Mouse (Mus musculus) layer of hippocampus, postnatal 36 days (tissue): ENCODE measurements around the gene Shank3. TPM values are rescaled to one million over a fixed set of nuclear protein-coding genes. Genes with fewer than 3 reads are reported as not detected.
A peak's percentile ranks its signal among the peaks of the same experiment; 100 is the strongest.

Experiments used
- DNase-seq, 2 experiments: peaks; one replicate each; pipeline ENCODE4 v3.0.0; 2022
- total RNA-seq, 2 experiments: library from RNA; stranded (reverse); gene quantifications; 2 replicates each; pipeline ENCODE4 v1.2.3; 2021

Gene Shank3
- 100 to 1,000 TPM; 244 to 255 TPM for total RNA-seq

- DNase-seq = peak in 1 of 2 experiments; percentile 33
Measured at GRCm38 (mm10) chr15:89498961-89499688, at the start of gene Shank3. TSS of gene Shank3 (plus strand) at chr15:89499623.

GRCm38 (mm10) chr15:89452906-89453864 lies 46.2 kb upstream of the Shank3 start:
- no peak for DNase-seq

DNA sequence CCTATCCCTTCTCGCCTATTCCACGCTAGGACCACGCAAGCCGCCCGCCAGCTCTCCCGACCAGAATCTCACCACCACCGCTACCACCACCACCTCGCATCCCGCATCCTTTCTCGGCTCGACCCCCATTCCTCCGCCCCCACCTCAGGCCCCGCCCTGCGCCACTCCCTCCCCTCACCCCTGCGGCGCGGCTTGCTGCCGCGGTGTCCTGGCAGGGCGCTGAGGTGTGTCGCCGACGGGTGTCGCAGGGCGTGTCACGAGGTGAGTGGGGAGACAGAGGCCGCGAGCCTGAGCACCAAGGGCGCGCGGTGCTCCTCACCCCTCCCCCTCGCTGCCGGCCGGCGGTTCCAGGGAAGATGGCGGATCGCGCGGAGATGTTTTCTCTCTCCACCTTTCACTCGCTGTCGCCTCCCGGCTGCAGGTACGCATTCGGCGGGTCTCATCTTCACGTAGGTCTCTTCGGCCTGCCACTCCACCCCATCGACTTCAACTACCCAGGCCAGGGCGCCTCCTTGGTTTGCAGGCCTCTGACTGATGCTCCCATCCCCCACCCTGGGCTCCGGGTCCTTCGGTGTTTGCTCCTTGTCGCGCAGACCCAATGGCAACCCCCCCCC lies 45.5 kb upstream of the Shank3 start, which contains the start of gene Mapk8ip2:
Mapk8ip2 (plus strand) TSS at position 49 of the 614 bp plus-strand sequence.
- peak; percentile 61 to 63 for DNase-seq

DNA sequence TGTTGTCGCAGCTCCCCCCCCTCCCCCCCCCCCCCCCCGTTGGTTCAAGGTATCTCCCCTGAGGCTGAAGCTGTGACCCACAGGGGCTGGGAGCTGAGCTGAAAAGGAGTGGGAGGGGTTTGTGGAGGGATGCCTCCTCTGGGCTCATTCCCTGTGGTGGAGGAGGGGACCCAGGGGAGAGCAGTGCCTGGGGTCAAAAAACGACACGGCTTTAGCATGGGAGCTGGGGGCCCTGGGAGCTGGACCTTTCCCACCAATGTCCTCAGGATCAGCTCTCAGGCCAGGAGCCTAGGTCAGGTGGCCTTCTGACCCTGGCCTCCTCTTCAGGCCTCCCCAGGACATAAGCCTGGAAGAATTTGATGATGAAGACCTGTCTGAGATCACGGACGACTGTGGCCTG lies 44.6 kb upstream of the Shank3 start:
- no peak for DNase-seq

DNA sequence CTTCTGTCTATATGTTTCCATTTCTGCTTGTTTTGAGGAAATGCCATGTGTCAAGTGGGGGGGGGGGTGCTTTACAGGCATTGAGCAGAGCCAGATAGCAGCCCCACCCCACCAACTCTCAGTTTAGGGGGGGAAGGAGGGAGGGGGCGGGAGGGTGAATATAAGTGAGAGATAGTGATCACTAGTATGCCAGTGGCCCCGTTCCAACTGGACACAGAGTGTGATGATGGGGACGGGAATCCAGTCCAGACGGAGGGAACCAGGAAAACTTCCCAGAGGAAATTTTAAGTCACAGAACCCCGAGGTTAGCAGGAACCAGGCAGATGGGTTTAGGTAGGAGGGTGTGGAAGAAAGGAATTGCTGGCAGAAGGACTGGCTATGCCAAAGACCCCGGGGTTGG lies 43.8 kb upstream of the Shank3 start:
- no peak for DNase-seq

DNA sequence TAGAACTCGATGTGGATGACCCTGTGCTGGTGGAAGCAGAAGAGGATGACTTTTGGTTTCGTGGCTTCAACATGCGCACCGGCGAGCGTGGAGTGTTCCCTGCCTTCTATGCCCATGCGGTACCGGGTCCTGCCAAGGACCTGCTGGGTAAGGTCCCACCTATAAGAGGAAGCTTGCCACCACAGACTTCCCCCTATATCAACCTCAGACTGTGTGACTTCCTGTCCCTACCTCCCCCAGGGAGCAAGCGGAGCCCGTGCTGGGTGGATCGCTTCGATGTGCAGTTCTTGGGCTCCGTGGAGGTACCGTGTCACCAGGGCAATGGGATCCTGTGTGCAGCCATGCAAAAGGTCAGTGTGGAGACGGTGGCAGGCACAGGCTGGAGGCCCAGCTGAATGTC lies 40.5 kb upstream of the Shank3 start:
- DNase-seq = no peak

DNA sequence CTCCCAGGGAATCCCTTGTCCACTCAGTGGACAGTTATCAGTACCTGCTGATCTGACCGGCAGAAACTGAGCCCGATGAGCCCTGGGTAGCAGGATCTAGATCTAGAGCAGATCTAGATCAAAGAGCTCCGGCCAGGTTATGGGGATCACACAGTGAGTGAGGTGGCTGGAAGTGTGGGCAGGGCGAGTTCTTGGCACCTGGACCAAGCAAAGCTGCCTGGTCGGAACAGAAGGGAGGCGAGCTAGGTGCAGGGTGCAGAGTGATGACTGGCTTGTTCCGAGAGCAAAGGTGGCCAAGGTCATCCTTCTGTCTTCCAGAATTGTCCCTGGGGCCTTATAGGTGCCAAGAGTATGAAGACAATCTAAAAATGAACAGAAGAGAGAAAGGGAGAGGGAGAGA lies 39.6 kb upstream of the Shank3 start:
- no peak for DNase-seq

GRCm38 (mm10) chr15:89460298-89460697 lies 39.1 kb upstream of the Shank3 start:
- no peak for DNase-seq

DNA sequence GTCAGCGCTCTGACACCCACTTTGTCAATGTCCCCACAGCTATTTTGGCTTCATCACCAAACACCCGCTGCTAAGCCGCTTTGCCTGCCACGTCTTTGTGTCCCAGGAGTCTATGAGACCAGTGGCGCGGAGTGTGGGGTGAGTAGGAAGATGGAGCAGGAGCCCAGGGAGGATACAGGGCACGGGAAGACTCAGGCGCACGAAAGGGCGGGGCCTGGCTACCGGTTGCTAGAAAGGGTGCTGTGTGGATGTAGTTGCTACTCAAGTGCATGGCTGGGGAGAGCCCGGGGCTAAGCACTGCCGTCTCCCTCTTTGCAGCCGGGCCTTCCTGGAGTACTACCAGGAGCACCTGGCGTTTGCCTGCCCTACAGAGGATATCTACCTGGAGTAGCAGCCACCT lies 38.1 kb upstream of the Shank3 start:
- DNase-seq = no peak

DNA sequence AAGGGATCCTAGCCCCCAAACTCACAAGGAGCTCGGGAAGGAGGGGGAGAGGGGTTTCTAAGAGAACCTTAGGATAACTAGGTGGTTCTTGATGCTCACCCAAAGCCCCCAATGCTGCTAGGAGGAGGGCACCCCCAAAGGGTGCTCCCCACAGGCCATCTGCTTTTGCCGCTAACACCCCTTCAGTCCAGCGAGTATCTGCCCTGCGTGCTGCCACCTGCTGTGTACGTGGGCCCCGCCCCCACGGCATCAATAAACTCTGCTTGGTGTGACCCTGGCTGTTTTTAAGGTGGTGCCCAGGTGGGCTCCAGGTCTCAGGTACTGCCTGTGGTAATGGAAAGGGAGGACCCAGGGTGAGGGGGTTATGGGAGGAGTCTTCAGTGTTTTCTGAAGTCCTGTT lies 37.2 kb upstream of the Shank3 start:
- no peak for DNase-seq

GRCm38 (mm10) chr15:89463334-89464235 lies 35.8 kb upstream of the Shank3 start:
- no peak for DNase-seq

DNA sequence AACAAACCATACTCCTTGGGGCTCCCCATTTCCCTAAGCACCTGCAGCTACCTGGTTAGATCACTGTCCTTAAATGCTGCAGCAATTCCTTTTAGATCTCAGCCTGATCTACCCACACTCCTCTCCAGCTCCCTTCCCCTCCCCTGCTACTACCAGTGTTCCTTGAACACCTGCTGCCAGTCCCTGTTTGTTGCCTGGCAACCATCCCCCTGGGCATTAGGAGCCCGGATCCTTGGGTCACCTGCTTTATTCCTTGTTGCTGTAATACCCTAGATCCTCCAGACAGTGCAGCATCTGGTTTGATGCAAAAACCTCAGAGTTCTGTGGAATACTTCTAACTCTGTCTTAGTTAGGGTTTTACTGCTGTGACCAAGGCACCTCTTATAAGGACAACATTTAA lies 34.4 kb upstream of the Shank3 start:
- DNase-seq = no peak

DNA sequence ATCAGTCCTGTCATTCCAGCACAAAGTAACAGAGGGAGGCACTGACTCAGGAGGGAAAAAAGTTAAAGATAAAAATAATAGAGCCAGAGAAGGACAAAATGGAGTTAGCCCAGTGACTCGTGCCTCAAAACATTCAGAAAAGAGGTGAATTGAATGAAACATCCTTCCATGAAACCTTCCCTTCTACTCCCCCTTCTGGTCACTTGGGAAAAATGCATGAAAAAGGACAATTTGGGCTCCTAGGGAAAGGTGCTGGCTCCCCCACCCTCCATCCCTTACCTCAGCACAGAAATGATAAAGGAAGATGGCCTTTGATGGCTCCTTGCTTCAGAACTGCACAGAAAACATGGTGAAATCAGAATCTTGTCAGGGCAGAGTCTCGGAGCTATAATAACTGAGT lies 30.8 kb upstream of the Shank3 start:
- DNase-seq = no peak

GRCm38 (mm10) chr15:89471476-89471875 lies 27.9 kb upstream of the Shank3 start:
- no peak for DNase-seq

DNA sequence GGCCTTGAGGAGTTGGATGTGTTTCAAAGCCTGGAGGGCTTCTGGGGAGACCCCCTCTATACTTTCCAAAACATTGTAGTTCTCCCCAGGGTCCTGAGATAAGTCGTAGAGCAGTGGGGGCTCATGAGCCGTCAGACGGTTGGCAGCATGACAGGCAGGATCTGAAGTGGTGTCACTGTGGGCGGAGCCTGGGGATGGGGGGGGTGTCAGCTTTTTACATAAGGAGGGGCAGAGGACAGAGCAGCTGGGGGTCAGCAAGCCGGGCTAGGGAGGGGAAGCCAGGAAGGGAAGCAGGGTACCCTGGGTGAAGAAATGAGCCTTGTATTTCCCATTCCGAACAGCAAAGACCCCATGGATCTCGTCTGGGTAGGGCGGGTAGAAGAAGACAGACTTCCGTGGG lies 26.1 kb upstream of the Shank3 start:
- DNase-seq = no peak

GRCm38 (mm10) chr15:89473921-89474320 lies 25.5 kb upstream of the Shank3 start:
- no peak for DNase-seq

GRCm38 (mm10) chr15:89474596-89475292 lies 24.7 kb upstream of the Shank3 start:
- no peak for DNase-seq

GRCm38 (mm10) chr15:89475293-89475600 lies 24.2 kb upstream of the Shank3 start:
- no peak for DNase-seq

GRCm38 (mm10) chr15:89475611-89476474 lies 23.6 kb upstream of the Shank3 start:
- DNase-seq = peak; percentile 93 to 94

DNA sequence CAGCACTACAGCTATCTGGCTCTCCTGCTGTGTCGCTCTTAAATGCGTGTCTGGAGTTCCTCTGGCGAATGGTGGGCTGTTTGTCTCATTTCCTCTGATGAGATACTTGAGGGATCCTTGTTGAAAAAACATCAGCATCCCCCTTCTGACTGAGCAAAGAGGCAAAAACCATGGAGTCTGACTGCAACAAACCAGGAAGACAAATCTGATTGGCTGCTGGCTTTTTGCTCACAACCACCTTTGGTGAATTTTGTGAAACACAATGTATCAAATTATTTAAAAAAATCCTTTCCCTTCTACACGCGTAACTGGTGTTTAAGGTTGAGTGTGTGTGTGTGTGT lies 23.0 kb upstream of the Shank3 start:
- no peak for DNase-seq

- DNase-seq = no peak
Measured at GRCm38 (mm10) chr15:89477091-89477491, 22.3 kb upstream of the Shank3 start, which contains the start of gene Arsa. TSS of gene Arsa (minus strand) at chr15:89477425.
